In the genomic region with DNA sequence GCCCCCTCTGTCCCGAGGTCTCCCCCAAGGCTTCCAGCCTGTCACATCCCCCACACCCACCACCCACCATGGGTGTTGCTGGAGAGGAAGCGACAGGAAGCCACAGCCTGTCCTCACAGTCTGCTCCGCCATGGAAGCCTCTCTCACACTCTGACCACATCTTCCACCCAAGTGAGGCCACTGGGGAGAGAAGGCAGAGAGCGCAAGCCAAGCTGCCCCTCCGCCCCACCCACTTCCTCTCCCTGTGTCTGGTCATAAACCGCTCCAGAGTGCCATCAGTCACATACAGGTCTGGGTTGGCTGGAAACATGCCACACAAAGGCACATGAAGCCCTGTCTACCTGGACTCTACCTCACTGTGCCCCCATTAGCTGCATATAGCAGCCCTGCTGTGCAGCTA, we compare ENCODE assay signal across 9 mouse cellular contexts. TPM values are rescaled to one million over a fixed set of nuclear protein-coding genes. Genes with fewer than 3 reads are reported as not detected.
DNase-seq lines count a peak whose midpoint lies in the region; ATAC-seq and TF ChIP-seq lines count a peak whose summit lies in the region.
"Had no signal": no experiment of that assay in that cellular context is flagged by ENCODE, and none has a peak within 500 bp of the region (broad histone marks: within the 10 kb centered on the region; RNA-seq: fewer than 3 reads in every experiment).

No protein-coding gene starts in this region.

- H3K27ac ChIP-seq in liver, postnatal 0 days (ENCODE audit: low read depth), result peak overlapping the region; percentile 83
- H3K27ac ChIP-seq in spleen, adult 2 months (ENCODE audit: insufficient read depth, low read length), result peak overlapping the region; percentile 53

- H3K4me2 ChIP-seq in liver, postnatal 0 days (ENCODE audit: low read depth, low read length), result peak overlapping the region; percentile 52

- ATAC-seq in liver, postnatal 0 days, result peak; percentile 79

- no peaks in the 10 kb centered on the region for H3K36me3 ChIP-seq in liver, postnatal 0 days (replicated peaks; ENCODE audit: insufficient read depth, low read length)
- no peaks in the 10 kb centered on the region for H3K36me3 ChIP-seq in spleen, adult 2 months (ENCODE audit: control insufficient read depth, insufficient read depth, low read length)

- no peaks in the 10 kb centered on the region for H3K9me3 ChIP-seq in liver, postnatal 0 days (ENCODE audit: low read length)

- H3K4me1 ChIP-seq in liver, postnatal 0 days (ENCODE audit: insufficient read depth), result peaks cover 34% of the 10 kb centered on the region
- H3K4me1 ChIP-seq in spleen, adult 2 months (ENCODE audit: control insufficient read depth, insufficient read depth, insufficient read length), result peaks cover 18% of the 10 kb centered on the region; the same call in 1 of the 2 replicates

- peak overlapping the region; percentile 20; the same call in 1 of the 2 replicates for H3K4me3 ChIP-seq in liver, postnatal 0 days (ENCODE audit: low read depth, low read length)
- H3K4me3 ChIP-seq in spleen, adult 2 months (ENCODE audit: extremely low read depth, insufficient read depth, insufficient read length), result no peak overlapping the region
- H3K4me3 ChIP-seq: myocyte had no signal

- no peak for TF ChIP-seq EP300 in liver, postnatal 0 days (IDR thresholded peaks at IDR 0.05; ENCODE audit: low read depth)

- peak overlapping the region; percentile 38 for H3K9ac ChIP-seq in liver, postnatal 0 days (replicated peaks)

- DNase-seq in gastrocnemius, adult 18-20 months (ENCODE audit: low spot score), result peak; percentile 17
- DNase-seq in gastrocnemius, postnatal 25 days, result no peak
- DNase-seq in T-cell, adult 2 months (ENCODE audit: low spot score), result peak; percentile 76
- DNase-seq in liver, postnatal 0 days, result peak; percentile 77
- DNase-seq in spleen, adult 2 months (ENCODE audit: low read depth in 1 of 2, low spot score in 2 of 2), result peak; percentile 22 to 61
- DNase-seq in urinary bladder, adult 18-20 months (ENCODE audit: low spot score in 2 of 2), result no peak
- DNase-seq in right cerebral cortex, postnatal 10 days (ENCODE audit: low spot score in 2 of 2), result no peak
- no peak for DNase-seq in layer of hippocampus, postnatal 10 days (ENCODE audit: low spot score in 2 of 2)

- TF ChIP-seq CTCF in liver, postnatal 0 days (IDR thresholded peaks at IDR 0.05; ENCODE audit: low read depth), result no peak
- TF ChIP-seq CTCF in spleen, adult 2 months (IDR thresholded peaks at IDR 0.05; ENCODE audit: extremely low read depth, insufficient read depth, insufficient read length, insufficient replicate concordance), result no peak

- TF ChIP-seq POLR2A in spleen, adult 2 months (IDR thresholded peaks at IDR 0.05; ENCODE audit: low read depth, low read length), result no peak

- WGBS in liver, postnatal 0 days (ENCODE audit: insufficient replicate concordance), result 39% methylated on average over 6 of the region's 6 CpGs
- WGBS in spleen, adult 2 months, result 3% methylated on average over 6 of the region's 6 CpGs

- no peaks in the 10 kb centered on the region for H3K27me3 ChIP-seq in liver, postnatal 0 days (ENCODE audit: insufficient read depth, low read length)
- H3K27me3 ChIP-seq in spleen, adult 2 months (ENCODE audit: control insufficient read depth, insufficient read depth, low read length), result no peaks in the 10 kb centered on the region

RNA-seq across cellular contexts. Expression of a gene that starts 53.3 kb away (rescaled TPM):
- 1 to 10 TPM; 4.7 to 6.8 TPM for total RNA-seq in gastrocnemius, adult 18-20 months (2021)
- total RNA-seq in gastrocnemius, postnatal 25 days (2021), result 1 to 10 TPM; 5.6 to 6.5 TPM
- 0.58 and 0.81 TPM in 2 replicates for polyA plus RNA-seq in liver, postnatal 0 days (2015; fragmentation: Nextera tagmentation; extraction: Ambion mirVana)
- polyA plus RNA-seq in spleen, adult 2 months (2012; rRNA removed), result 2.8 and 3.5 TPM in 2 replicates
- total RNA-seq in layer of hippocampus, postnatal 10 days (2021), result 10 to 100 TPM; 42.2 to 42.8 TPM

Comparison
In these comparisons a context has a peak if more than half of its experiments do, and no peak if none do; other contexts are left out.
1. DNase-seq: peak in gastrocnemius, adult 18-20 months (single experiment), T-cell, adult 2 months (single experiment), liver, postnatal 0 days (single experiment) and spleen, adult 2 months (2 of 2); none in gastrocnemius, postnatal 25 days (single experiment), urinary bladder, adult 18-20 months (0 of 2), right cerebral cortex, postnatal 10 days (0 of 2) and layer of hippocampus, postnatal 10 days (0 of 2).
2. RNA of a gene that starts 53.3 kb away (total RNA-seq): 42.2 to 42.8 TPM in layer of hippocampus, postnatal 10 days; 4.7 to 6.8 TPM in gastrocnemius, adult 18-20 months and 5.6 to 6.5 TPM in gastrocnemius, postnatal 25 days; every median in the first group is over 4 times any median in the second.